Mouse (Mus musculus): ENCODE results near the gene Il1rl2.
"Not testable (repeated sequence)": the region's sequence is repeated elsewhere in the genome, so short reads cannot be mapped to it uniquely, and the experiment has no call there.

The Il1rl2 gene

DNA sequence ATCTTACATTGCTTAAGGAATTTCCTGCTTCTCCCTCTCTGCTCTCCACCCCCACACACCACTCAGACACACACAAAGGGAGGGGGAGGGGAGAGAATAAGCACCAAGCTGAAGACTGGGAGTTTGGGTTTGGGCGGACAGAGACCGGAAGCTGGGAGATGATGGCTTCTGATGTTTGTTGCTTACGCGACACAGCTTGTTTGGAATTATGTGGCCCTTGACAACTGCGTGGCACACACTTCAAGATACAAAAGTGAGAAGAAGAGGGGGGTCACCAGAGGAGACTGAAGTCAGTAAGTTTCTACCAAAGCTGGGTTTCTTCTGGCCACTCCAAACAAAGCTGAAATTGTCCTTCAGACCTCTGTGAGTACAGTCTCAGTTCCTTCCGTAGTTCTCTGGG, at the start of gene Il1rl2:
TSS of gene Il1rl2 (plus strand) at position 154 of the 400 bp plus-strand sequence.
- DNase-seq (ENCODE audit: low spot score in 2 of 2), result peak in 1 of 2 experiments; percentile 27

DNA sequence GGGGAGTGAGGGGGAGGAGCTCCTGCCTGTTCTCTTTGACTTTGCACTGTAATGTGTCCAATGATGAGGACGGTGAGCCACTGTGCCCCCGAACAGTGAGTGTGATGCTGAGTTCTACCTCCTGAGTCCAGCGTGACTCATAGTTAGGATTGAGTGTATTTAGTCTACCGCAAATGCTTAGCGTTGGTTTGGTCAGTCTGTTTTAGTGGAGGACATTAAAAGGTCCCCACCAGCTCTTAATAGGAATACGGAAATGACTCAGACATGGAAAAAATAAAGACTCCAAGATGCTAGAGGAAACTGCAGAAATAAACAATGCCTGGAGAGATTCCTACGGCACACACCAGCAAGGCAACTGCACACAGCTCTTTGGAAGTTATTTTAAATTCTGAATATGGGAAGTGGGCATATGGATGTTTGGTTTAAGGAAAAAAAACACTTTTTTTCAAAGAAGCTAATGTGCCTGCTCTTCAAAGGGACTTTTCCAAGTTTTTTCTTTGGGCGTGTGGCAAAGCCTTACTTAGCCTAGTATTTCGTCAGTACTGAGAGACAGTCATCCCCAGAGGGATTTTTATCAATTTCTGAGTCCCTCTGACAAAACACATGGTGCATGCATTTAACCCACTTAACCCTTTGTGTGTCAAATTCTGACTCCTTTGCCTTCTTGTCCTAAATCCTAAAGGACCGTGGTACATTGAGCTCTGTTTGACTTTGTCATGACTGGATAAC, 49.0 kb upstream of the Il1rl2 start:
- no peak for DNase-seq (ENCODE audit: low spot score in 2 of 2)

DNA sequence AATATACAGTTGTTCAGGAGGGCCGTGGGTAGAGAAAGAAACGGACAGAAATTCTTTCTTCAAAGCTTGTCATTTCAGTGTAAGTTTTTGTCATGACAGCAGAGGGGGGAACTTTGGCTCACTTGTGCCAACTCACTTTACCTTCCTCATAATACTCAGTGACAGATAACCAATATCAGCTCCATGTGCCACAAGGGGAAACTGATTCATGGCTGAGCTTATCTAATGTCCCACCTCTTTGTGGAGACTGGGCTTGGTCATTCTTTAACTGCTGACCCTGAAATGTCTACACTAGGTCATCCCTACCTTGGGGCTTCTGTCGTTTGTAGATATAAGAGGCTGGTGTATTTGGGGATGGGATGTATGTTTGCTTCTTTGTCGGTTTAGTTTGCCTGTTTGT, 46.5 kb upstream of the Il1rl2 start:
- no peak for DNase-seq (ENCODE audit: low spot score in 2 of 2)

DNA sequence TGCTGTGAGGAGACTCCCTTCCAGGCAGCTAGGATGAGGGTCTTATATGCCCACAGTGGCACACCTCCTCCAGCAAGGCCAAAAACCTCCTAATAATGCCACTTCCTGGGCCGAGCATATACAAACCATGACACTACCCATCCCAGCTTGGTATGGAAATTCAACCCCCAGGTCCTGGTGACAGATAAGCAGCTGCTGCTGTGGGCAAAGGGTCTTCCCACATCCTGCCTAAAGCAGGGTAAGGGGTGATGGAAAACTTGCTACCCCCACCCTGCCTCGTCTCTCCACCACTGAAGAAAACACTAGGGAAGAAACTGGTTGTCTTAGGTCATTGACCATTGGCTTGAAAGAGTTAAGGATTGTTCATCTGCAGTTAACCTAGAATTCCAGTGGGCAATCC, 45.7 kb upstream of the Il1rl2 start:
- DNase-seq (ENCODE audit: low spot score in 2 of 2), result no peak

DNA sequence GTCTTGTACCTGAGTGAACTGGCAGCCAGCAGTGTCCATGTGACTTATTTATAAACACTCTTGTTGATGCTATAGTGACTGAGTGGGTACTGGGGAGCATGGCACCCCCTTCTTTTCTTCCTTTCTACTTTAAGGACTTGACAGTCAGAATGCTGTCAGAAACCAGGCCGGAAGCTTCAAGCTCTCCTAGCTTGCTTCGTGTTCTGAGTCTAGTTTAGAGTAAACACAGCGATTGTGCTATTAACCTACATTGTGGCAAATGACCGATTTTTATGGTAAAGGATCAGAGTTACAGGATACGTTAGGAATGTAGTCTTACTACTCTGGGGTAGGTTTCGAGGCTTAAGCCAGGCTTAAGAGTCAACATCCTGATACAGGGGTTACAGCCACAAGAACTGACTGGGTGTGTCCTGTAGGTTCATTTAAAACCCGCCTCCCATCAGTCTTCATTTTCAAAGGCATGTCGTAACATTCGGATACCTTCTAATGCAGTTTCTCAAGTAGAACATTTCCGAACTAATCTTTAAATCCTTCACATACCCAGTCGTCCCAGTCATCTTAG, 45.1 kb upstream of the Il1rl2 start:
- no peak for DNase-seq (ENCODE audit: low spot score in 2 of 2)

DNA sequence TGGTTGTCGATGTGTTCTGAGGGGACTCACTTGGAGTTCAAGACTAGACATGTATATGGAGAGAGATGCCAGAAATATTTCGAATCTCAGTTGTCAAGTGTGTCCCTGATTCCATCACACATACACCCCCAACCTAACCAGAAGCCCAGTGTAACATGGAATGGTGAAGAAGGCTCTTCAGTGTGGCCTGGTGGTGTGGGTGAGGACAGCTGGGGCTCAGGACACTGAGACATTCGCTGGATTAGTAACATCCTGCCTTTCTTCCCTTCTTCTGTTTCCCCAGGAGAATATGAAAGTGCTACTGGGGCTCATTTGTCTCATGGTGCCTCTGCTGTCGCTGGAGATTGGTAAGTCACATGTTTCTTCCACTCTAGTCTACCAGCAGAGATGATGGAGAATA, 42.5 kb upstream of the Il1rl2 start:
- no peak for DNase-seq (ENCODE audit: low spot score in 2 of 2)

DNA sequence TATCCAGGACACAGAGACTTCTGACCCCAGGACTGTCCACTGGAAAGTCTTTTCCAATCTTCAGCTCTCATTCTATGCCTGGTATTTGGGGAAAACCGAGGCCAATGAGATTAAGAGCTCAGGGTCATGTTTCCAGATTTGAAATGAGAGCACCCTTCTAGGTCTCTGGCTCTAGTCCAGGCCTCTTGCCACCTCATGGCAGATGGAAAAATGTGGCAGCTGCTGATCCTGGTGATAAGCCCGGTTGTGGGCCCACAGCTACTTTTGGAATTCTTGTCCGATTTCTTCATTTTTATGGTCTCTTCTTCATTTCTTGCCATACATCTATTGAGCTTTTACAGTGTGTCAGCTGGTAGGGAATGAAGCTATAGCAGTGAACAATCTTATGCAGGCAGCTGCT, 42.0 kb upstream of the Il1rl2 start:
- DNase-seq (ENCODE audit: low spot score in 2 of 2), result no peak

DNA sequence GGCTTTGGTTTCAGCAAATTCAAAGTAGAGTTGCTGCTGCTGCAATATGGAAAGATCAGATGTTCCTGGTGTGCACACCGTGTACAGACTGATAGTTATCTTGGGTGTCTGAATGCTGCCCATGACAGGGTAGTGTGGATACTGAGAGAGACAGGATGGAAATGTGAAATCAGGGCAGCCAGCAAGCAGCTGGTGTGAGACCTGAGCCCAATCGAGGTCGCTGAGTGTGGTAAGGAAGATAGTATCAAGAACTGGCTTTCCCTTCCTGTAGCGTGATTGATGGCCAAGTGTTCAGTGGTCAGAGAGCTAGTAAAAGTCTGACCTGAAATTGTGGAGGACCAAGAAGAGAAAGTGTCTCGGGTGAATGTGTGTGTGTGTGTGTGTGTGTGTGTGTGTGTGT, 40.4 kb upstream of the Il1rl2 start:
- DNase-seq (ENCODE audit: low spot score in 2 of 2), result no peak

DNA sequence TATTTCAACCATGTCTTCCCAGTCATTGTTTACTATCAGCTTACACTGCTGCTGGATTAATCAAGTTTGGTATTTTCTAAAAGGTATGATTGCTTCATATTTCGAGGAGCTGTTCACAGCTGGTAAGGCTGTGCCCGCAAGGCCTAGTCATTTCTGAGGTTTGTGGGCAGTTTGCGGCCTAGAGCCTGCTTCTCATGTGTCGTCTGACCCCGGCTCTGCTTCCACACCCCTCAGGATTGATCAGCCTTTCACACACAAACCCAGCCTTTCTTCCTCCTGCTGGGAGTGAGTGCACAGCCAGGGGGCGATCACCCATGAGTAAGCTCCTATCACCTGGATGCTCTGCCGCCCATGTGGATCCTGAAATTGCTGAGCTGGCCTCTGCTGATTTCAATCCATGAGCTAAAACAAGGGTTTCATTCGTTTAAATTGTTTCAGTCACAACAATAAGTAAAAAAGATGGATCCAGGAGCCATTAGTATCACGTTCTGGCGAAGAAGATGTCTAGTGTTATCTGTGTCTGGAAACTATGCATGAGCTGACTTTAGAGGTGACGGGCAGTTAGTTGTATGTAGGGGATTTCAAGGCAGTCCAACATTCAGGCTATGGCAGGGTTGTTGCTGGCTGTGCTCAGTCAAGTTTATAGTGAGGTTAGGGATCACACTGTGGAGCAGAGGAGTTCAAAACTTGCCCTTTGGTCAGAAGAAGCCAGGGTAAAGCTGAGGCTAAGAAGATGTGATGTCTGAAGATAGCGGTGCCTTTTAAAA, 33.7 kb upstream of the Il1rl2 start:
- DNase-seq (ENCODE audit: low spot score in 2 of 2), result no peak

DNA sequence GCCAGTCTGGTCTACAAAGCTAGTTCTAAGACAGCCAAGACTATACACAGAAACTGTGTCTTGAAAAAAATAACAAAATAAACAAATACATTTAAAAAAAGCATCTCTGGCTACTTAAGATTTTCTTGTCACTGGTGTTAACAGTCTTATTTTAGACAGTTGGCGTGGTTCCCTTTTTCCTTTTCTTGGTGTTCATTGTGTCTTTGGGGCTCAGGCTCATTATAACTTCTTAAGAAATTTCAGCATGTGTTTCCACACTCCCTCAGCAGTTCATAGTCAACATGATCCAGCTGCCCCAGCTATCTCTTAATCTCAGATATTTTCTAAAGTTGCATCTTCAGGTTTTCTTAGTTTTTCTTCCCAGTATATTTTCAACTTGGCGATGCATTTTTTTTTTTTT, 32.2 kb upstream of the Il1rl2 start:
- no peak for DNase-seq (ENCODE audit: low spot score in 2 of 2)

DNA sequence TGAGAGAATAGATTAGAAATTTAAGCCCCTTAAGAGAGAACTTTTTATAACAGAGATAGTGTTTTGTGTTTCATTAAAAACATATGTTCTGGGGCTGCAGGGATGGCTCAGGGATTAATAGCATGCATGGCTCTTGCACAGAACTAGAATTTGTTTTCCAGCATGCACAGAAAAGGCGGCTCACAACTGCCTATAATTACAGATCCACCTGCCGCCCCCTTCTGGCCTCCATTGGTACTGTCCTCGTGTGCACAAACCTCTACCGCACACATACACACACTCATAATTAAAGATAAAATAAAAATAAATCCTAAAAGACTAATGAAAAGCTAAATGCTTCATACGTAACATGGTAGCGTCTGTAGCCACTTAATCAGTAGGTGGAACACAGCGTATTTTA, 30.5 kb upstream of the Il1rl2 start:
- DNase-seq (ENCODE audit: low spot score in 2 of 2), result no peak

DNA sequence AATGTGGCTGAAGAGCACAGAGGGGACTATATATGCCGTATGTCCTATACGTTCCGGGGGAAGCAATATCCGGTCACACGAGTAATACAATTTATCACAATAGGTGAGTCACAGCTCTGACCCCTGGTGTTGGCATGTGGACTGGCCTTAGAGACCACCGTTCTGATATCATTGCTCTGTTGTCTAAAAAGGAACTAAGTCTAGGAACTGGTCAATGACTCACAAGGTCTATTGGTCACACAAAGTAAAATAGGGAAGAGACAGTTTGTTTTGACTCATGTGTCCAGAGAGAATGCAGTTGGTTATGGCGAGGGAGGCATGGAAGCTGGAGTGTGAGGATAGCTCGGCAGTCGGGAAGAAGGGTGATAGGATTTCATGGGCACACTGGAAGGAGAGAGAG, 29.6 kb upstream of the Il1rl2 start:
- DNase-seq (ENCODE audit: low spot score in 2 of 2), result no peak

DNA sequence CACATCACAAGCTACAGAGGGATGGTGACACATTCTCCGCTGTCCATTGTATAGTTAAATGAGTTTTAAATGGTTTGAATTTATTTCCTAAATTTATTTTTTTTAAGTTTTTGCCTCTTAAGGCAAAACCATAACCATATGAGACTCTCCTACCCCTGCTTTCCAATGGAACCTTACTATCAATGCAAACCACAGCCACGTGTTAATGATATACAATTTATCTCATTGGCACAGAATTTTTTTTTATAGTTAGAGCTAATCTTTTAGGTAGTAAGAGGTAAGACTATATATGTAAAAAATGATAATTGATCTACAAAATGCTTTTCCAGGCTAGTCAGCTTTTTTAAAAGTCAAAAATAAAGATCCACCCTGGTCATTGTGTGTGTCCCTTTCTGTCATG, 26.4 kb upstream of the Il1rl2 start:
- DNase-seq (ENCODE audit: low spot score in 2 of 2), result no peak

DNA sequence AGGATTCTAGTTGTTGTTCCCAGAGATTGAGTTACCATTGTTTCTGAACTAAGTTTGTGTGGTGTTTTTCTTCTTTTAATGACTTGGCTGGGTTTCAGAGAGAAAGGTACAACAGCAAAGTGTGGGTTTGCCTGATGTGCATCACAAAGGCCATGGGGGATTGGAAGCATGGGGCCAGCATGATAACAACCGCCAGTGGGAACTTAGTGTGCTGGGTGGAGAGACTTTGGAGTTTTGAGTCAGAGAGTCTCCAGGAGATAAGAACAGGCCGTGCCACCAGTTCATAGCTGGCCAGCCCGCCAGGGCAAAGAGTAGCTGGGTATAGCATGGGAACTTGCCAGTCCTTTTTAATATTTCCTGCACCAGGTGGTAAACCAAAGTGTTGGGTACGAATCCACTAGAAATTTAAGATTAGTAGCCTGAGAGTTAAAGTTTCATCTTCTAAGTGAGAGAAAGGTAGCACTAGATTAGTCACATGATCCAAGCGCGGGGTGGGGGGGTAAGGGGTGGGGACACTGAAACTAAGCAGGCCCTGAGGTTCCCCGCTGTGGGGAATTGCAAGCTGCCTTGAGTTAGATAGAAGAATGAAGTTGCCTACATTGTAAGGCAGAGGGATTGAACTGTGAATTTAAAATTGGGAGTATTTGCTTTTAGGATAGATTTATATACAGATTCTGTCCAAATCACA, 21.1 kb upstream of the Il1rl2 start:
- no peak for DNase-seq (ENCODE audit: low spot score in 2 of 2)

DNA sequence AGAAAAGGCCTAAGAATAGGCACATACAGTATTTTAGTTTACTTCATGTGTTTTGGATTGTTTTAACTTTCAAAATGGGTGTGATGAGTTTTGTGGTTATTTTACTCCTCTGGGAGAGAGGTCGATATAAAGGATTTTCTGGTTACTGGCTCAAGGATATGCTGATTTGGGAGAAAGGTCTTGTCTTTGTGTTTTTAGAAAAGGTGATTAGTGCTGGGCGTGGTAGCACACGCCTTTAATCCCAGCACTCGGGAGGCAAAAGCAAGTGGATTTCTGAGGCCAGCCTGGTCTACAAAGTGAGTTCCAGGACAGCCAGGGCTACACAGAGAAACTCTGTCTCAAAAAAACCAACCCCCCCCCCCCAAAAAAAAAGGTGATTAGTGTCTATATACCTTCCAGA, 20.1 kb upstream of the Il1rl2 start:
- DNase-seq (ENCODE audit: low spot score in 2 of 2), result not testable (repeated sequence)

DNA sequence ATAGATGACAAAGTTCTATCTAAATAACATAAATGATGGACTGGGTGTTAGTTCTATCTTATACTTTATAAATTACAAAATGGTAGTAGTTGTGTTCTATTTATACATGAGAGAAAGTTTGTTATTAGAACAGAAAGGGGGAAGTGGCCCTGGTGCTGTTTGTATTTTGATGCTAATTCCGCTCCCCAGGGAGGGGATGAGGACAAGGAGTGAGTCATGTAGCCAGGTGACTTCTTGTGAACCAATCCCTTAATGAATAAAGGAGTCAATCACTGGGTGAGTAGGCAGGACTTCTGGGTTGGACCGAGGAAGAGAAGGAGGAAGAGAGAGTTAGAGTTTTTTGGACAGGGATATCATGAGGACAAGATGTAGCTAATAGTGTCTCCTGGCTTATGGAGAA, 18.3 kb upstream of the Il1rl2 start:
- DNase-seq (ENCODE audit: low spot score in 2 of 2), result no peak

DNA sequence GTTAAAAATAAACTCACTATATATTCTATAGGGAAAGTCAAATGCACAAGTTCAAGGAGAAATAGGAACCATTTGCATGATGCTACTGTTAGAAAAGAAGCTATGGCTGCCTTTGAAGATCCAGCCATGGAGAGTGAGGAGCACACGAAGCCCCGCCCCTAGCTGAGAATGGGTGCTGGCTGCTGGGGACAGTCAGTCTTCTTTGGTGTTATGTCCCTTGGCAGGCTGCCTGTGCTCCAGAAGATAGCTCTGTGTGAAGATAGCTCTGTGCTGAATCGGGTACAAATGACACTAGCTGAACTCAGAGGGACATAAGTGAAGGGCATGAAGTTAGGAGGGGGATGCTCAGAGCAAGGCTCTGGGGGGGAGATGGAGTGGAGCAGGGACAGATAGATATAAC, 13.3 kb upstream of the Il1rl2 start:
- DNase-seq (ENCODE audit: low spot score in 2 of 2), result no peak

DNA sequence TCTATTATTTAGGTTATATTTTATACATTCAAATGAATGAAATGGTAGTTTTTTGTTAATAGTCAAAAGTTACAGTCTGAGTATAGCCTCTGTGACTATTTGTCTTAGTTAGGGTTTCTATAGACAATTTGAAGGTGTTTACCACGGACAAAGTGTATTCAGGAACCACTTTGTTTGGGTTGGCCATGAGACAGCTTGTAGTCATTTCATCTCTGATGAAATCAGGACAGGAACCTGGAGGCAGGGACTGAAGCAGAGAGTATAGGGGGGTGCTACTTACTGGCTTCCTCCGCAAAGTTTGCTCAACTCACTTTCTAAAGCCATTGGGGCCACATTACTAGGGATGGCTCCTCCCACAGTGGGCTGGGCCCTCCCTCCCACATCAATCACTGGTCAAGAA, 12.8 kb upstream of the Il1rl2 start:
- DNase-seq (ENCODE audit: low spot score in 2 of 2), result no peak

DNA sequence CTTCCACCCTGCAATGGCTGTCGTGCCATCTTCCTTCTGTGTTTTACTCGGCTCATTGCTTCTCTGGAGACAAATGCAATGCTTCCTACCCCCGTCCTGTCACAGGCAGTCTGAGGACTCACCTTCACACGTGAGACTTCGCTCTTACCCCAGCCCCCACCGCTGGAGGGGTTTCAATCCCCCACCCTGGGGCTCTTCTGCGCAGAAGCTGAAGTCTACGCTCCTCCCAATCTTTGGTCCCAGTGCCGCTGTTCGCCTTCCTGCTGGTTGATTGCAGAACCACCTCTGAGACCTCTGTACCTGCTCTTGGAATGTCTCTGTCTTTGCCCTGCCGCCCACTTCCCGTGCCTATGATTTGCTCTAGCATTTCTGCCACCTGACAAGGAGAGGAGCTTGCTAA, 10.4 kb upstream of the Il1rl2 start:
- DNase-seq (ENCODE audit: low spot score in 2 of 2), result no peak

DNA sequence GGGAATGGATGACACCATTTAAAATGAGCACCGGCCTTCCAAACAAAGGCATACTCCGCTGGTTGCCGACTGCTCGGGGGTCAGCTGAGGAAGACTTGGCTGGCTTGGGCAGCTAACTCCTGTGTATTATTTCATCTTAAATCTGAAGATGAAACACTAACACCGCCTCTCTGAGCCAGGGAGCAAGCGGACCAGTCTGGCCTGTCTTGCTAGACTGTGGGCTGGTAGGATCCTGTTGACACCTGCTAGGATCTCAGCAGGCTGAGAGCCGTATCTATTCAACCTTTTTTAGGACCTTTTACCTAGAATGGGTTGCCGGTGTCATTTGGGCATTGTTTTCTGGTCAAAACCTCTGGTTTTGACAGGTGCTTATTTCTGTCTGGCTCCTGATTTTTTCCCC, 6.8 kb upstream of the Il1rl2 start:
- no peak for DNase-seq (ENCODE audit: low spot score in 2 of 2)

DNA sequence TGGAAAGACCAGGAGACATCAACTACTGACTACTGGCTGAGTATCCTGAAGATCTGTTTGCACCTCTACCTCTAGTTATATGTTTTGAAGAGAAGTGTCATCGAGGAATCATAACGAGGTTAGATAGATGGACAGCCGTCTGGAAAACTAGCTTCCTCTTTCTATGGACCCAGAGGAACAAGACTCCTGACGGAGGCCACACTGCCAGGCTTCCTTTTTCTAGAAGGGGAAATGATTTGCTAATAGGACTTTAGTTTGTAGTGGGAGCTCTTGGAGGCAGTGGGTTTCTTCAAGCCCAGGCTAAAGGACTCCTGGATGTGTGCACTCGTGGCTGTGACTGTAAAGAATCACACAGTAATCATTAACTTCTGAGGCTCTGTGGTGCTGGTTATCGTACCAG, 2.6 kb upstream of the Il1rl2 start:
- no peak for DNase-seq (ENCODE audit: low spot score in 2 of 2)

DNA sequence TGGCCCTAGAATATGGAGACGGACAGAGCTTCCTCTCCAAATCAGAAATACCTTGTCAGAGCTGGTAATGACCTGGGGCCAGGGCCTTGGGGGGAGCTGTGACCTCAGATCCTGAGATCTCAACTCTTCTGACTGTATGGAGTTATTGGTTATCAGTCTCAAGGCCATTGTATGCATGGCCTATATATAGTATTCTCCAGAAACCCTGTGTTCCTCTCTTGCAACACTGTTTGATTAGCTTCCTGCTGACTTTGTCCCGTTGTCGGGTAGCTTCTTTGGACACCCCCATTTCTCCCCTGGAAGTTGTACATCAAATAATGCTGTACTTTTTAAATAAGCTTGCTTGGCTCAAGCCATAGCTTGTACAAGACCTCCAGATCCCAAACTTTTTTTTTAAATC, 1.9 kb upstream of the Il1rl2 start:
- no peak for DNase-seq (ENCODE audit: low spot score in 2 of 2)

All from spleen, postnatal 36 days (tissue).